Mouse (Mus musculus): Measurements from ENCODE around the gene Sik3.

Sik3 gene

GRCm38 (mm10) chr9:46188956-46189355 is 176.3 kb downstream of the Sik3 start:
- DNase-seq (ENCODE audit: low read depth, low spot score) = no peak

- no peak for DNase-seq (ENCODE audit: low read depth, low spot score)
Observed at GRCm38 (mm10) chr9:46189381-46189780, 176.8 kb downstream of the Sik3 start.

- DNase-seq (ENCODE audit: low read depth, low spot score) = no peak
Observed at GRCm38 (mm10) chr9:46191234-46191633, 178.6 kb downstream of the Sik3 start.

- no peak for DNase-seq (ENCODE audit: low read depth, low spot score)
Observed at GRCm38 (mm10) chr9:46191644-46192043, 179.0 kb downstream of the Sik3 start.

- no peak for DNase-seq (ENCODE audit: low read depth, low spot score)
Observed at GRCm38 (mm10) chr9:46192642-46193041, 180.0 kb downstream of the Sik3 start.

GRCm38 (mm10) chr9:46194809-46195208 is 182.2 kb downstream of the Sik3 start:
- DNase-seq (ENCODE audit: low read depth, low spot score) = no peak

GRCm38 (mm10) chr9:46196699-46197169 is 184.1 kb downstream of the Sik3 start:
- DNase-seq (ENCODE audit: low read depth, low spot score) = no peak

- DNase-seq (ENCODE audit: low read depth, low spot score) = no peak
Observed at GRCm38 (mm10) chr9:46198461-46198860, 185.8 kb downstream of the Sik3 start.

GRCm38 (mm10) chr9:46198936-46199335 is 186.3 kb downstream of the Sik3 start:
- no peak for DNase-seq (ENCODE audit: low read depth, low spot score)

GRCm38 (mm10) chr9:46199609-46200008 is 187.0 kb downstream of the Sik3 start:
- DNase-seq (ENCODE audit: low read depth, low spot score) = no peak

GRCm38 (mm10) chr9:46206834-46207500 is 194.3 kb downstream of the Sik3 start:
- no peak for DNase-seq (ENCODE audit: low read depth, low spot score)

GRCm38 (mm10) chr9:46207501-46207869 is 194.9 kb downstream of the Sik3 start:
- no peak for DNase-seq (ENCODE audit: low read depth, low spot score)

GRCm38 (mm10) chr9:46208401-46208974 is 195.9 kb downstream of the Sik3 start:
- DNase-seq (ENCODE audit: low read depth, low spot score) = no peak

- no peak for DNase-seq (ENCODE audit: low read depth, low spot score)
Observed at GRCm38 (mm10) chr9:46210473-46210872, 197.9 kb downstream of the Sik3 start.

- DNase-seq (ENCODE audit: low read depth, low spot score) = no peak
Observed at GRCm38 (mm10) chr9:46214276-46214675, 201.7 kb downstream of the Sik3 start.

GRCm38 (mm10) chr9:46214946-46215337 is 202.3 kb downstream of the Sik3 start:
- DNase-seq (ENCODE audit: low read depth, low spot score) = no peak

GRCm38 (mm10) chr9:46215338-46216322 is 203.0 kb downstream of the Sik3 start:
- no peak for DNase-seq (ENCODE audit: low read depth, low spot score)

- no peak for DNase-seq (ENCODE audit: low read depth, low spot score)
Observed at GRCm38 (mm10) chr9:46216744-46217470, 204.3 kb downstream of the Sik3 start.

- DNase-seq (ENCODE audit: low read depth, low spot score) = no peak
Observed at GRCm38 (mm10) chr9:46218176-46218575, 205.6 kb downstream of the Sik3 start.

GRCm38 (mm10) chr9:46223090-46223489 is 210.5 kb downstream of the Sik3 start:
- no peak for DNase-seq (ENCODE audit: low read depth, low spot score)

- DNase-seq (ENCODE audit: low read depth, low spot score) = no peak
Observed at GRCm38 (mm10) chr9:46224101-46224500, 211.5 kb downstream of the Sik3 start.

All from WW6 (cell line).